Mouse (Mus musculus) liver, embryonic 14.5 days (tissue): ENCODE data around the gene Cfdp1.

Experiments
- CTCF ChIP-seq: IDR thresholded peaks from 2 replicates; pipeline ENCODE4 v1.5.1; 2016; ENCODE audit warnings: antibody characterized with exemption, low read depth, control low read depth
- EP300 ChIP-seq: IDR thresholded peaks from 2 replicates; pipeline ENCODE4 v1.6.1; 2016; ENCODE audit warnings: antibody characterized with exemption, low read depth

DNA sequence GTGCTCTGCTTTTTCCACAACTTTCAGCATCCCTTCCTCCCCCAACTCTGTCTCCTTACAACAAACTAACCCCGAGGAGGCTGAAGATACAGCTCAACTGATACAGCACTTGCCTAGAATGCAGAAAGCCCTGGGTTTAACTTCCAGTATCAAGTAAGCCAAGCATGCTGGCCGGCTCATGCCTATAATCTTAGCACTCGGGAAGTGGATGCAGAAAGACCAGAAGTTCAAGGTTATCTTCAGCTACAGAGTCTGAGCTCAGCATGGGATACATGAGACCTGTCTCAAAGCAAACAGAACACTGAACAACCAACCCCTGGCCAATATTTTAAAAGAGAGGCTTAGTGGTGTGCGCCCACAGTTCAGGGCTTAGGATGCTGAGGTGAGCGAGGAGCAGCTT, 66.0 kb downstream of the Cfdp1 start:
- TF ChIP-seq CTCF (no peak), EP300 (no peak)
